Mouse (Mus musculus) thymus, postnatal 10 days (tissue): ENCODE results near the gene Riiad1.

ENCODE experiments used
- DNase-seq, 2 experiments: peaks; one replicate each; pipeline ENCODE4 v3.0.0; 2021; ENCODE audit warnings: low spot score in 2 of 2

The Riiad1 gene

GRCm38 (mm10) chr3:94463926-94464578 is 16.1 kb downstream of the Riiad1 start:
- no peak for DNase-seq

GRCm38 (mm10) chr3:94459834-94460233 is 20.3 kb downstream of the Riiad1 start:
- no peak for DNase-seq

DNA sequence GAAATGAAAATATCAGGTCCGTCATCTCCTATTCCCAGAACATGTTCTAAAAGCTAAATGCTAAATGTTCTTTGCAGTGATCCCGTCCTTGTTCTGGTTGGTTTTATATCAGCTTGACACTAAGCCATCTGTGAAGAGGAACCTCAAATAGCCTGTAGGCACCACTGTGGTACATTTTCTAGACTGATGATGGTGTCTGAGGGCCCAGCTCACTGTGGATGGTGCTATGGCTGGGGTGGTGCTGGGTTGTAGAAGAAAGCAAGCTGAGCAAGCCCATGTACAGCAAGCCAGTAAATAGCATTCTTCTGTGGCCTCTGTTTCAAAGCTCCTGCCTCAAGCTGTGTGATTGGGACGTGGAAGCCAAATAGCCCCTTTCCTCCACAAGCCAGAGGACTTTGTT is 23.1 kb downstream of the Riiad1 start:
- no peak for DNase-seq

- DNase-seq, result peak; percentile 53 to 74
Observed at GRCm38 (mm10) chr3:94456529-94457000, 23.6 kb downstream of the Riiad1 start.

DNA sequence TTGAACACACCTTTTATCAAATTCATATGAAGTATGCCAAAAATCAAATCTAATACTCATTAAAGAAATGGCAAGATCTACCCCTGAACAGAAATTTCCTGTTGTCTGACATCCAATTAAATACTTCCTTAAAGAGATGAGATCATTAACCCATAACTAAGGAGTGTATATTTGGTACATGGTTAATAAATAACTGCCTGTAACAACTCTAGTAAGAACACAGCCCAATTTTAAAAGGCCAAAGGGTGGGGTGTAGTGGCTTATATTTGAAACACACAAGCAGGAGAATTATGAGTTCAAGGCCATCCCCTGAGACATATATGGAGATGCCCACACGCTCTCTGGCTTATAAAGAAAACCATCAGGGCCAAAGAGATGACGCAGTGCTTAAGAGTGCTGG is 30.8 kb downstream of the Riiad1 start:
- DNase-seq, result no peak

DNA sequence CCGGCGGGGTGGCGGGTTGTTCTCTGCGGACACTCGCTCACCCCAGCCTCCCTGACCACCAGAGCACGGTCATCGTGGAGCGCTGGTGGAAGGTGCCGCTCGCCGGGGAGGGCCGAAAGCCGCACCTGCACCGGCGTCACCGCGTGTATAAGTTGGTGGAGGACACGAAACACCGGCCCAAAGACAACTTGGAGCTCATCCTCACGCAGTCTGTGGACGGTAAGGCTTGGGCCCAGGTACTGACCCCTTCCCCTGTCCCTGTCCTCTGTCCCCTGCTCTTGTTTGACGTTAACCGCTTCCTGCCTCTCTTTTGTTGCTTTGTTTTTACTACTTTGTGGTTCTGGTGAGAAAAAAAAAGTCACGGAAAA is 36.6 kb downstream of the Riiad1 start, which contains the start of gene Oaz3:
Oaz3 (minus strand) TSS at position 319 of the 368 bp plus-strand sequence.
- DNase-seq, result no peak

- peak; percentile 92 to 97 for DNase-seq
Observed at GRCm38 (mm10) chr3:94442951-94443596, 37.1 kb downstream of the Riiad1 start, which contains the start of gene Mrpl9. TSS of gene Mrpl9 (plus strand) at chr3:94443318.

DNA sequence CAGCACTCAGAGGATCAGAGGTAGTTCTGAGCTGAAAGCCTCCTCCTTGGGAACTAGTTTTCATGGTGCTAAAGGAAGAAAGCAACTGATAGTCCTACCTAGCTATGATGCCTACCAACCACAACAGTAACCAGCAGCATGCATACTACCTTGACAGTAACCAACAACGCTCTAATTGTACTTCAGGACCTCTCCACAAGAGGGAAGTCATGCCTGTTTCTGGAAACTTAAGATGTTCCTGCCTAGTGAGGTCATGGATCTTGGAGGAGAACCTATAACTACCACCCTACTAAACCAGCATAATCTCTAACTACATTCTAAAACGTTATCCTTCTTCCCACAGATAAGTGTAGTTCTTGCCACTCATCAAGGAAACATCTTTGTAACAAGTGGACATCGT is 39.0 kb downstream of the Riiad1 start:
- DNase-seq, result peak in 1 of 2 experiments; percentile 18

DNA sequence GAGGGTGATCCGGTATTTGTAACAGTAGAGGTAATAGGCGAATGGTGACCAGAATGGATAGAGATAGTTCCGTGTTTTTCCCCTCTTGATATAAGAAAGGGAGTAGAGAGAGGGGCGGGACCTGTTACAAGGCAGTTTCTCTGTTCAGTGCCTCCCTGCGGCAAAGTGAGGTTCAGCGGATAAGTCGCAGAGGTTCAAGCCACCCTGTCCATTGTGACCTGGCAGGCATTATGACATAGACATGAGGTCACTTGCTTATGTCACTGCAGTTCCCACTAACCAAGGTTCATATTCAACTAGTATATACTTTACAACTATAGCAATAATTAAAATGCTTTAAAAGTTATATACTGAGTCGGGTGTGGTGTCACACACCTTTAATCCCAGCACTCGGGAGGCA is 43.7 kb downstream of the Riiad1 start:
- DNase-seq, result no peak

DNA sequence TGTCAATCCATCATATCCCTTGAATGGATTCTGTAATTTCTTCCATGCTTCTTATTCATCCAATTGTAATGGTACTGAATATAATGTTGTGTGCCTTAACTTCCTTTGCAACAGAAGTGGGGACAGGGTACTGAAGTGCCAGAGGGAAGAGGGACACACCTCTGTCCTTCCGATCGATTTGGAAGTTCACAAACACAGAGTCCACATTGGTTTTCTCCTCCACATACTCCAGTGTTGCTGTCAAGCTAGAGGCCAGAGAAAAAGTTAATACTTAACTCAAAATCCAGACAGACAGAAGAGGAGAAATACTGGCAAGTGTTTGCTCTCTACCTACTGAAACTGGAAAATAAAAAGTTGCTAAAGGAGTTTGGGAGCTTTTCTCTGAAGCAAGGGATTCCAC is 45.8 kb downstream of the Riiad1 start:
- DNase-seq, result no peak

GRCm38 (mm10) chr3:94430980-94431379 is 49.2 kb downstream of the Riiad1 start:
- DNase-seq, result no peak
